Mouse (Mus musculus) ES-Bruce4 (cell line): ENCODE results near the gene Pnpla2.

ENCODE experiments used
- CTCF ChIP-seq: IDR thresholded peaks from one replicate; pipeline ENCODE4 v1.8.1; 2011; ENCODE audit warnings: low read depth, low read length
- POLR2A ChIP-seq: IDR thresholded peaks from one replicate; pipeline ENCODE4 v1.8.1; 2011; ENCODE audit warnings: low read length; ENCODE audit not compliant: insufficient read depth

GRCm38 (mm10) chr7:141411667-141412066, 43.3 kb upstream of the Pnpla2 start:
- TF ChIP-seq POLR2A: no peak
- no peak for TF ChIP-seq CTCF
